Mouse (Mus musculus): ENCODE measurements around the gene Gria1. TPM values are rescaled to one million over a fixed set of nuclear protein-coding genes. Genes with fewer than 3 reads are reported as not detected.
A peak's percentile ranks its signal among the peaks of the same experiment; 100 is the strongest.

The Gria1 gene
- total and polyA plus RNA-seq, 2 experiments from 2014 or later: 2.1 to 5.6 TPM

GRCm38 (mm10) chr11:56999601-57000001 lies 11.6 kb upstream of the Gria1 start:
- Histone ChIP-seq H3K27me3 (ENCODE audit: control insufficient read depth, insufficient read depth, low read length) (no peaks in the 10 kb centered on the region), H3K4me2 (ENCODE audit: low read depth, low read length) (no peak overlapping the region), H3K4me3 (ENCODE audit: low read depth, low read length) (no peak overlapping the region), H3K9me3 (replicated peaks; ENCODE audit: control insufficient read depth, low read length) (no peaks in the 10 kb centered on the region), H3K4me1 (ENCODE audit: control insufficient read depth, insufficient read depth) (peaks cover 14% of the 10 kb centered on the region; the same call in 1 of the 2 replicates), H3K36me3 (replicated peaks; ENCODE audit: control insufficient read depth, insufficient read depth, low read length) (no peaks in the 10 kb centered on the region), H3K27ac (ENCODE audit: low read depth) (no peak overlapping the region), H3K9ac (replicated peaks; ENCODE audit: low read depth, low read length) (no peak overlapping the region)
- TF ChIP-seq EP300 (IDR thresholded peaks at IDR 0.05; ENCODE audit: low read depth): no peak
- no peak for TF ChIP-seq CTCF (IDR thresholded peaks at IDR 0.05; ENCODE audit: low read depth)
- DNase-seq (ENCODE audit: low spot score): peak; percentile 50
- WGBS: 19% methylated on average over 3 of the region's 3 CpGs
- ATAC-seq (ENCODE audit: insufficient read depth, low read depth): peak; percentile 75

- H3K9ac ChIP-seq (replicated peaks; ENCODE audit: low read depth, low read length): no peak overlapping the region
- H3K4me1 ChIP-seq (ENCODE audit: control insufficient read depth, insufficient read depth): peaks cover 44% of the 10 kb centered on the region
- TF ChIP-seq EP300 (IDR thresholded peaks at IDR 0.05; ENCODE audit: low read depth) (no peak), CTCF (IDR thresholded peaks at IDR 0.05; ENCODE audit: low read depth) (no peak)
- H3K36me3 ChIP-seq (replicated peaks; ENCODE audit: control insufficient read depth, insufficient read depth, low read length): no peaks in the 10 kb centered on the region
- no peak for ATAC-seq (ENCODE audit: insufficient read depth, low read depth)
- H3K9me3 ChIP-seq (replicated peaks; ENCODE audit: control insufficient read depth, low read length): no peaks in the 10 kb centered on the region
- no peak overlapping the region for H3K4me2 ChIP-seq (ENCODE audit: low read depth, low read length)
- 58% methylated on average over 3 of the region's 3 CpGs for WGBS
- H3K27ac ChIP-seq (ENCODE audit: low read depth): no peak overlapping the region
- no peaks in the 10 kb centered on the region for H3K27me3 ChIP-seq (ENCODE audit: control insufficient read depth, insufficient read depth, low read length)
- H3K4me3 ChIP-seq (ENCODE audit: low read depth, low read length): no peak overlapping the region
- DNase-seq (ENCODE audit: low spot score): no peak
These were observed 6.6 kb upstream of the Gria1 start for GRCm38 (mm10) chr11:57004611-57005010.

- Histone ChIP-seq H3K4me2 (ENCODE audit: low read depth, low read length) (no peak overlapping the region), H3K27me3 (ENCODE audit: control insufficient read depth, insufficient read depth, low read length) (no peaks in the 10 kb centered on the region; the same call in 1 of the 2 replicates), H3K27ac (ENCODE audit: low read depth) (0 out of 2 replicates have a peak overlapping the region, but pooled peaks have one; percentile 15), H3K36me3 (replicated peaks; ENCODE audit: control insufficient read depth, insufficient read depth, low read length) (no peaks in the 10 kb centered on the region), H3K9ac (replicated peaks; ENCODE audit: low read depth, low read length) (no peak overlapping the region), H3K9me3 (replicated peaks; ENCODE audit: control insufficient read depth, low read length) (no peaks in the 10 kb centered on the region), H3K4me1 (ENCODE audit: control insufficient read depth, insufficient read depth) (peaks cover 37% of the 10 kb centered on the region), H3K4me3 (ENCODE audit: low read depth, low read length) (no peak overlapping the region)
- no peak for TF ChIP-seq CTCF (IDR thresholded peaks at IDR 0.05; ENCODE audit: low read depth)
- TF ChIP-seq EP300 (IDR thresholded peaks at IDR 0.05; ENCODE audit: low read depth): no peak
- ATAC-seq (ENCODE audit: insufficient read depth, low read depth) (no peak), DNase-seq (ENCODE audit: low spot score) (no peak)
- 51% methylated on average over 7 of the region's 7 CpGs for WGBS
These were observed 5.8 kb upstream of the Gria1 start for GRCm38 (mm10) chr11:57005341-57005740.

- no peak overlapping the region for H3K9ac ChIP-seq (replicated peaks; ENCODE audit: low read depth, low read length)
- peak; percentile 83 for ATAC-seq (ENCODE audit: insufficient read depth, low read depth)
- peak overlapping the region; percentile 71 for H3K27ac ChIP-seq (ENCODE audit: low read depth)
- WGBS: 11% methylated on average over 4 of the region's 4 CpGs
- H3K4me3 ChIP-seq (ENCODE audit: low read depth, low read length): no peak overlapping the region
- no peaks in the 10 kb centered on the region; the same call in 1 of the 2 replicates for H3K27me3 ChIP-seq (ENCODE audit: control insufficient read depth, insufficient read depth, low read length)
- peaks cover 36% of the 10 kb centered on the region for H3K4me1 ChIP-seq (ENCODE audit: control insufficient read depth, insufficient read depth)
- H3K9me3 ChIP-seq (replicated peaks; ENCODE audit: control insufficient read depth, low read length): no peaks in the 10 kb centered on the region
- peak; percentile 85 for DNase-seq (ENCODE audit: low spot score)
- H3K4me2 ChIP-seq (ENCODE audit: low read depth, low read length): no peak overlapping the region
- H3K36me3 ChIP-seq (replicated peaks; ENCODE audit: control insufficient read depth, insufficient read depth, low read length): no peaks in the 10 kb centered on the region
- TF ChIP-seq CTCF (IDR thresholded peaks at IDR 0.05; ENCODE audit: low read depth) (no peak), EP300 (IDR thresholded peaks at IDR 0.05; ENCODE audit: low read depth) (peak; percentile 59)
These were observed 3.4 kb upstream of the Gria1 start for GRCm38 (mm10) chr11:57007790-57008189.

GRCm38 (mm10) chr11:57010611-57011010 lies 576 bp upstream of the Gria1 start:
- H3K4me2 ChIP-seq (ENCODE audit: low read depth, low read length): no peak overlapping the region
- H3K4me1 ChIP-seq (ENCODE audit: control insufficient read depth, insufficient read depth): peaks cover 24% of the 10 kb centered on the region
- no peak overlapping the region for H3K27ac ChIP-seq (ENCODE audit: low read depth)
- H3K9ac ChIP-seq (replicated peaks; ENCODE audit: low read depth, low read length): no peak overlapping the region
- ATAC-seq (ENCODE audit: insufficient read depth, low read depth) (no peak), DNase-seq (ENCODE audit: low spot score) (no peak)
- no peaks in the 10 kb centered on the region for H3K9me3 ChIP-seq (replicated peaks; ENCODE audit: control insufficient read depth, low read length)
- TF ChIP-seq CTCF (IDR thresholded peaks at IDR 0.05; ENCODE audit: low read depth): no peak
- H3K36me3 ChIP-seq (replicated peaks; ENCODE audit: control insufficient read depth, insufficient read depth, low read length): no peaks in the 10 kb centered on the region
- no peak overlapping the region for H3K4me3 ChIP-seq (ENCODE audit: low read depth, low read length)
- H3K27me3 ChIP-seq (ENCODE audit: control insufficient read depth, insufficient read depth, low read length): peaks cover 4% of the 10 kb centered on the region; the same call in 1 of the 2 replicates
- 79% methylated on average over 6 of the region's 6 CpGs for WGBS

DNA sequence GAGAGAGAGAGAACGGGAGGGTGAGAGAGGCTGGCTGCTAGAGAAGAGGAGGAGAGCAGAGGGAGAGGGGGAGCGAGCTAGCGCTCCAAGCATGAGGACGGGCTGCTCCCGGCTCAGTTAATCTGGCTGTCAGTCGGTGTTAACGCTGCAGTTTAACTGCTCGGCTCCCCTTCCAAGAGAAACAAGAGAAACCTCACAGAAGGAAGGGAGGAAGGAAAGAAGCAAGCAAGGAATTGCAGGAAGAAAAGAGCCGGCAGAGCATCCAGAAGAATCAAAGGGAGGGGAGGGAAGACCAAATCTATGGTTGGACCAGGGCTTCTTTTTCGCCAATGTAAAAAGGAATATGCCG lies 478 bp downstream of the Gria1 start:
- ATAC-seq (ENCODE audit: insufficient read depth, low read depth): no peak; the same call in 1 of the 2 replicates
- H3K9ac ChIP-seq (replicated peaks; ENCODE audit: low read depth, low read length): peak overlapping the region; percentile 40
- H3K4me3 ChIP-seq (ENCODE audit: low read depth, low read length): peak overlapping the region; percentile 42

More for the DNA sequence above, 478 bp downstream of the Gria1 start:
- H3K9me3 ChIP-seq (replicated peaks; ENCODE audit: control insufficient read depth, low read length): no peaks in the 10 kb centered on the region
- no peaks in the 10 kb centered on the region for H3K36me3 ChIP-seq (replicated peaks; ENCODE audit: control insufficient read depth, insufficient read depth, low read length)
- H3K27me3 ChIP-seq (ENCODE audit: control insufficient read depth, insufficient read depth, low read length): peaks cover 4% of the 10 kb centered on the region; the same call in 1 of the 2 replicates
- H3K4me2 ChIP-seq (ENCODE audit: low read depth, low read length): peak overlapping the region; percentile 69
- WGBS: 4% methylated on average over 11 of the region's 11 CpGs
- peaks cover 19% of the 10 kb centered on the region for H3K4me1 ChIP-seq (ENCODE audit: control insufficient read depth, insufficient read depth)
- no peak for TF ChIP-seq CTCF (IDR thresholded peaks at IDR 0.05; ENCODE audit: low read depth)
- TF ChIP-seq EP300 (IDR thresholded peaks at IDR 0.05; ENCODE audit: low read depth): no peak
- H3K27ac ChIP-seq (ENCODE audit: low read depth): no peak overlapping the region
- peak; percentile 23 for DNase-seq (ENCODE audit: low spot score)

Measured in heart, postnatal 0 days (tissue).